Mouse (Mus musculus): ENCODE measurements around the gene Col1a1. TPM values are rescaled to one million over a fixed set of nuclear protein-coding genes. Genes with fewer than 3 reads are reported as not detected.

Col1a1 gene
- total and polyA plus RNA-seq, 3 experiments = 0.11 to 0.13 TPM; not detected in 1

DNA sequence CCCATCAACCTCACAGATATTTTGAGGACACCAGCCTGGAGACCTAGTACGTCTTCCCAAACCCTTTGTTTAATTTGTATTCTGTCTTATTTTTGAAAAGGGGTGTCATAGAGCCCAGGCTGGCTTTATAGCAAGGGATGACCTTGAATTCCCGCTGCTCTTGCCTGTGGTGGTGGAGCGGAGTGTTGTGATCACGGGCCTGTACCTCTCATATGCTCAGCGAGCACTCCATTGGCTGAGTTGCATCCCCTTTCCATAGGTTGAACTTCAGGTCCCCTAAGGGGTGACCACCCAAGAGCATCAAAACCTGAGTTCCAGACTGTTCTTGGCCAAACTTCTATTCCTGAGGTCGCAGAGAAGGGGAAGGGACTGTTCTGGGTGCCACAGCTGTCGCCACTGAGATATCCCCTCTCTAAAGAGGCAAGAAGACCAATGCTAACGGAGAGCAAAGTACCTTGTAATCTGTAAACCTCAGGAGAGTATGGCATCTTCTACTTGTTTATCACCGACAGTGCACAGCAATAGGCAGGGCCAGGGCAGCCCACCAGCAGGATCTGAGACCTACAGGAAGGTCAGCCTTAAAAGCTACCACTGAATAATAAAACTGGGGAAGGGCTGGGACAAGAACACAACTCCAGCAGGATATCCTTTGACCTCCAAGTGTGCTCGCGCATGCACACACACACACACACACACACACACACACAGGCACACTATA lies 43.6 kb downstream of the Col1a1 start:
- Histone ChIP-seq H3K9ac (ENCODE audit: insufficient read depth, low read depth) (peak overlapping the region; percentile 58), H3K4me3 (replicated peaks in 1 of 3; ENCODE audit: low read depth in 2 of 3, low read length in 2 of 3, poor library complexity in 1 of 3) (peak overlapping the region in 2 of 3 experiments; percentile 8 to 33), H3K36me3 (replicated peaks in 1 of 2; ENCODE audit: control insufficient read depth in 1 of 2, insufficient read depth in 1 of 2, low read length in 1 of 2) (no peaks in the 10 kb centered on the region), H3K9me3 (replicated peaks; ENCODE audit: low read length) (no peaks in the 10 kb centered on the region), H3K27me3 (replicated peaks) (peaks cover 70% of the 10 kb centered on the region), H3K4me2 (ENCODE audit: insufficient read depth, low read depth, poor library complexity, severe bottlenecking) (peak overlapping the region; percentile 95), H3K27ac (ENCODE audit: insufficient read depth, low read depth) (no peak overlapping the region), H3K79me2 (replicated peaks; ENCODE audit: control insufficient read depth, extremely low read depth, insufficient read depth, poor library complexity, severe bottlenecking) (no peaks in the 10 kb centered on the region), H3K4me1 (ENCODE audit: control insufficient read depth in 1 of 2, insufficient read depth in 2 of 2) (peaks cover 0 to 13% of the 10 kb centered on the region in 2 experiments; a peak in 3 of 4 replicates)
- dilution Hi-C loops (cut with MboI; ENCODE audit: extremely low pct_ligation_motif_present, extremely low pct_unique_long_range_greater_than_20kb, low sequenced_read_pairs) (no loop called here), in situ Hi-C loops (cut with MboI; ENCODE audit: low pct_ligation_motif_present, low pct_unique_long_range_greater_than_20kb, low sequenced_read_pairs) (no loop called here)
- DNase-seq (ENCODE audit: extremely low read depth) = no peak
- TF ChIP-seq USF2 (conservative IDR thresholded peaks at IDR 0.05; ENCODE audit: low read depth, low read length) (no peak), TBP (conservative IDR thresholded peaks at IDR 0.05; ENCODE audit: low read depth, low read length) (no peak), CHD2 (IDR thresholded peaks at IDR 0.05; ENCODE audit: low read length) (no peak), NELFE (IDR thresholded peaks at IDR 0.05; ENCODE audit: low read depth, low read length) (no peak), ELF1 (IDR thresholded peaks at IDR 0.05; ENCODE audit: low read depth, low read length) (no peak), JUND (conservative IDR thresholded peaks at IDR 0.05; ENCODE audit: low read depth, low read length) (no peak), CTCF (conservative IDR thresholded peaks at IDR 0.05 in 1 of 2, IDR thresholded peaks at IDR 0.05 in 1 of 2; ENCODE audit: low read depth in 2 of 2, low read length in 2 of 2) (no peak), USF1 (IDR thresholded peaks at IDR 0.05; ENCODE audit: low read depth, low read length) (no peak), SMC3 (IDR thresholded peaks at IDR 0.05; ENCODE audit: low read depth, low read length) (no peak), RAD21 (IDR thresholded peaks at IDR 0.05; ENCODE audit: low read depth, low read length) (no peak), KAT2A (IDR thresholded peaks at IDR 0.05; ENCODE audit: insufficient replicate concordance, low read length) (no peak)

DNA sequence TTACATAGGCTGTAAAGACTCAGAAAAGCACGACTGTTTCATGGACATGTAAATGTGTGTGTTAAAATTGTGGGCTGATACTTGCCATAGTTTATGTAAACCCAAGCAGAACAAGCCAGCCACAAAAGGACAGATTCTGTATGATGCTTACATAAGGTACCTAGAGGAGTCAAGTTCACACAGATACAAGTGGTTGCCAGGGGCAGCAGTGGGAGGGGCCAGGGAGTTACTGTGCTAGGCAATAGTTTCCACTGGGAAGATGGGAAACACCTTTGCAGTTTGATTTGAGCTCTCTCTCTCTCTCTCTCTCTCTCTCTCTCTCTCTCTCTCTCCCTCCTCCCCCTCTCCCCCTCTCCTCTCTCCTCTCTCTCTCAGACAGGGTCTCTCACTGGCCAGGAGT lies 49.1 kb downstream of the Col1a1 start:
- Histone ChIP-seq H3K27ac (ENCODE audit: insufficient read depth, low read depth) (no peak overlapping the region), H3K36me3 (replicated peaks in 1 of 2; ENCODE audit: control insufficient read depth in 1 of 2, insufficient read depth in 1 of 2, low read length in 1 of 2) (no peaks in the 10 kb centered on the region), H3K9me3 (replicated peaks; ENCODE audit: low read length) (no peaks in the 10 kb centered on the region), H3K4me1 (ENCODE audit: control insufficient read depth in 1 of 2, insufficient read depth in 2 of 2) (peaks cover 0 to 18% of the 10 kb centered on the region in 2 experiments; a peak in 2 of 4 replicates), H3K4me3 (replicated peaks in 1 of 3; ENCODE audit: low read depth in 2 of 3, low read length in 2 of 3, poor library complexity in 1 of 3) (no peak overlapping the region), H3K9ac (ENCODE audit: insufficient read depth, low read depth) (no peak overlapping the region), H3K27me3 (replicated peaks) (peaks cover 38% of the 10 kb centered on the region), H3K4me2 (ENCODE audit: insufficient read depth, low read depth, poor library complexity, severe bottlenecking) (no peak overlapping the region), H3K79me2 (replicated peaks; ENCODE audit: control insufficient read depth, extremely low read depth, insufficient read depth, poor library complexity, severe bottlenecking) (no peaks in the 10 kb centered on the region)
- TF ChIP-seq UBTF (IDR thresholded peaks at IDR 0.05; ENCODE audit: low read depth, low read length) = no peak
- TF ChIP-seq USF1 (IDR thresholded peaks at IDR 0.05; ENCODE audit: low read depth, low read length) = no peak
- TF ChIP-seq CTCF (conservative IDR thresholded peaks at IDR 0.05 in 1 of 2, IDR thresholded peaks at IDR 0.05 in 1 of 2; ENCODE audit: low read depth in 2 of 2, low read length in 2 of 2) = no peak
- dilution Hi-C loops (cut with MboI; ENCODE audit: extremely low pct_ligation_motif_present, extremely low pct_unique_long_range_greater_than_20kb, low sequenced_read_pairs) = no loop called here
- in situ Hi-C loops (cut with MboI; ENCODE audit: low pct_ligation_motif_present, low pct_unique_long_range_greater_than_20kb, low sequenced_read_pairs) = no loop called here
- DNase-seq (ENCODE audit: extremely low read depth) = no peak

DNA sequence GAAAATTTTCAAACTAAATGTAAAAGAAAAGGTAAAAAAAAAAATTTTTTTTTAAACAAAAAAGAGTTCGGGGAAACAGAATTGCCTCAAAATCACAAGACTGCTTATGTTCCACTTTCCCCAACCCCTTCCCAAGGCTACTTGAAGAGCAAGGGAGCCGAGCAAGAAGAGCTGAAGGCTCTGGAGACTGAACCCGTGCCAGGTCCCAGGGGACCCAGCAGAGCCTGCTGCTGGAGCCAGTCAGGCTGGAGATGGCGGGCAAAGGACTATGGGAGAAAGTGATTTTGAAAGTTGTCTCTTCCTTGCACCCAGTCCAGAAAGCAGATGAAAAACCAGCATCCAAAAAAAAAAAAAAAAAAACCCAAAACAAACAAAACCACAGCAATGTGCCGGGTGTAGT lies 49.8 kb downstream of the Col1a1 start:
- H3K9me3 ChIP-seq (replicated peaks; ENCODE audit: low read length) = no peaks in the 10 kb centered on the region
- dilution Hi-C loops (cut with MboI; ENCODE audit: extremely low pct_ligation_motif_present, extremely low pct_unique_long_range_greater_than_20kb, low sequenced_read_pairs) = no loop called here
- H3K4me3 ChIP-seq (replicated peaks in 1 of 3; ENCODE audit: low read depth in 2 of 3, low read length in 2 of 3, poor library complexity in 1 of 3) = no peak overlapping the region
- H3K4me1 ChIP-seq (ENCODE audit: control insufficient read depth in 1 of 2, insufficient read depth in 2 of 2) = peaks cover 0 to 19% of the 10 kb centered on the region in 2 experiments; a peak in 2 of 4 replicates
- H3K27me3 ChIP-seq (replicated peaks) = peaks cover 35% of the 10 kb centered on the region
- H3K9ac ChIP-seq (ENCODE audit: insufficient read depth, low read depth) = no peak overlapping the region
- in situ Hi-C loops (cut with MboI; ENCODE audit: low pct_ligation_motif_present, low pct_unique_long_range_greater_than_20kb, low sequenced_read_pairs) = no loop called here
- no peak overlapping the region for H3K4me2 ChIP-seq (ENCODE audit: insufficient read depth, low read depth, poor library complexity, severe bottlenecking)
- H3K27ac ChIP-seq (ENCODE audit: insufficient read depth, low read depth) = no peak overlapping the region
- no peaks in the 10 kb centered on the region for H3K36me3 ChIP-seq (replicated peaks in 1 of 2; ENCODE audit: control insufficient read depth in 1 of 2, insufficient read depth in 1 of 2, low read length in 1 of 2)
- TF ChIP-seq ZNF384 (IDR thresholded peaks at IDR 0.05; ENCODE audit: low read depth, low read length) = 0 out of 2 replicates have a peak, but pooled peaks have one; percentile 27
- no peak for TF ChIP-seq HCFC1 (IDR thresholded peaks at IDR 0.05; ENCODE audit: low read depth, low read length)
- TF ChIP-seq USF1 (IDR thresholded peaks at IDR 0.05; ENCODE audit: low read depth, low read length) = no peak
- H3K79me2 ChIP-seq (replicated peaks; ENCODE audit: control insufficient read depth, extremely low read depth, insufficient read depth, poor library complexity, severe bottlenecking) = no peaks in the 10 kb centered on the region
- DNase-seq (ENCODE audit: extremely low read depth) = no peak
